Mouse (Mus musculus) forebrain, postnatal 0 days (tissue): Measurements from ENCODE around the gene Nnmt. TPM values are rescaled to one million over a fixed set of nuclear protein-coding genes. Genes with fewer than 3 reads are reported as not detected.

Experiments used
- ATAC-seq: fragments of 200-750 bp; cut with Nextera tagmentation; 2 replicates; pipeline ENCODE4 v1.8.0; 2017; ENCODE audit warnings: mild to moderate bottlenecking, moderate library complexity
- DNase-seq: peaks from one replicate; pipeline ENCODE4 v3.0.0-alpha.2; 2015
- H3K27ac ChIP-seq: fragments of 300-500 bp; sonication (generic); 2 replicates; pipeline ENCODE4 v1.5.1; 2014; ENCODE audit warnings: low read depth, mild to moderate bottlenecking, antibody characterized with exemption, low read length, moderate library complexity, mixed read lengths
- H3K27me3 ChIP-seq: fragments of 300-500 bp; sonication (generic); 2 replicates; pipeline ENCODE4 v1.6.1; 2014; ENCODE audit warnings: mild to moderate bottlenecking, low read length, mixed read lengths; ENCODE audit not compliant: insufficient read depth
- H3K36me3 ChIP-seq: fragments of 300-500 bp; sonication (generic); 2 replicates; pipeline ENCODE4 v1.6.1; 2014; ENCODE audit warnings: mild to moderate bottlenecking, moderate library complexity; ENCODE audit not compliant: insufficient read depth
- H3K4me1 ChIP-seq: fragments of 300-500 bp; sonication (generic); 2 replicates; pipeline ENCODE4 v1.6.1; 2014; ENCODE audit warnings: antibody characterized with exemption; ENCODE audit not compliant: insufficient read depth
- H3K4me2 ChIP-seq: fragments of 300-500 bp; sonication (generic); 2 replicates; pipeline ENCODE4 v1.6.1; 2014; ENCODE audit warnings: low read depth, mild to moderate bottlenecking, moderate library complexity
- H3K4me3 ChIP-seq: fragments of 300-500 bp; sonication (generic); 2 replicates; pipeline ENCODE4 v1.5.1; 2014; ENCODE audit warnings: low read depth, low read length, mixed read lengths
- H3K9ac ChIP-seq: fragments of 300-500 bp; sonication (generic); 2 replicates; pipeline ENCODE4 v1.6.1; 2014; ENCODE audit warnings: mild to moderate bottlenecking
- H3K9me3 ChIP-seq: fragments of 300-500 bp; sonication (generic); 2 replicates; pipeline ENCODE4 v1.6.1; 2016; ENCODE audit warnings: low read length
- CTCF ChIP-seq: sonication (generic); IDR thresholded peaks from 2 replicates; pipeline ENCODE4 v1.5.1; 2016; ENCODE audit warnings: antibody characterized with exemption, control low read depth, low read depth
- WGBS: fragments of 180-500 bp; shearing (Covaris S2); extraction: QIAGEN DNeasy Blood & Tissue Kit; methylation state at CpG from one replicate; pipeline ENCODE4 v1.1.7; 2014; 5-methylcytosine and 5-hydroxymethylcytosine counted together
- polyA plus RNA-seq: library from polyadenylated mRNA; unstranded; fragments of >200 nt; fragmentation: Nextera tagmentation; extraction: Ambion mirVana; gene quantifications from 2 replicates; pipeline ENCODE4 v1.2.1, GENCODE M21; 2015
- total RNA-seq: library from RNA; depleted of rRNA; stranded (reverse); fragments of >200 nt; gene quantifications from 2 replicates; pipeline ENCODE4 v1.2.3, GENCODE M21; 2014

Nnmt gene
- total and polyA plus RNA-seq, 2 experiments from 2014 or later = 3.1 to 5.5 TPM

DNA sequence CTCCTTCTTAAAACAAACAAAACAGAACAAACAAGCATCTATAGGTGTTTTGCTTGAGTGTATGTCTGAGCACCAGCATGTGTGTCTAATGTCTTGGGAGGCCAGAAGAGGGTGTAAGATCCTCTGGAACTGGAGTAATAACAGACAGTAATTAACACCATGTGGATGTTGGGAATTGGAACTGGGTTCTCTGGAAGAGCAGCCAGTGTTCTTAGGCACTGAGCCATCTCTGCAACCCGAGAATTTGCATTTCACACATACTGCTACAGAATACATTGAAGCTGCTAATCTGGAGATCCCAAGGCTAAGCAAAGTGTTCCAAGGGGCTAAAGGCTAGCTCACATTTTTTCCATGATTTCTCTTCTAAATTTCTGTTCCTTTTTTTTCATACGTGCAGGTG lies 4.9 kb downstream of the Nnmt start:
- WGBS = 51% methylated on average over 2 of the region's 2 CpGs
- DNase-seq (peak; percentile 53), ATAC-seq (no peak; the same call in 1 of the 2 replicates)
- no peak overlapping the region for H3K27ac ChIP-seq
- H3K4me2 ChIP-seq = no peak overlapping the region
- H3K9me3 ChIP-seq = no peaks in the 10 kb centered on the region
- no peaks in the 10 kb centered on the region; the same call in 1 of the 2 replicates for H3K27me3 ChIP-seq
- H3K36me3 ChIP-seq = no peaks in the 10 kb centered on the region
- no peak overlapping the region for H3K9ac ChIP-seq
- no peak overlapping the region for H3K4me3 ChIP-seq
- no peak for TF ChIP-seq CTCF
- H3K4me1 ChIP-seq = no peaks in the 10 kb centered on the region

DNA sequence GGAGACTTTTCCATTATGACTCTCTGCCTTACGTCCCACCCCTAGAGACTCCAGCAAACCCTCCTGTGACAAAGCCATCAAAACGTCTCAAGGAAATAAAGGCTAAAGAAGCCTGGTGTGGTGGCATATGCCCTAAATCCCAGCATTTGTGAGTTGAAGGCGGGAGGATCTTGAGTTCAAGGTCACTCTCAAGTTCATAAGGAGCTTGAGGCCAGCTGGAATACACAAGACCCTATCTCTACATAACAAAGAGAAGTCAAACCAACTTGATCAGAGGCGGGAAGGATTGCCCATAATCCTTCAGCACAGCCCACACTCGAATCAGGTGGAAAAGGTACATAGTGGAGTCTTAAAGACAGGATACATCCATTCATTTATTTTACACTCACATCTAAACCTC lies 7.5 kb downstream of the Nnmt start:
- no peak overlapping the region for H3K27ac ChIP-seq
- 80% methylated on average over 5 of the region's 5 CpGs for WGBS
- TF ChIP-seq CTCF = no peak
- no peak overlapping the region for H3K4me2 ChIP-seq
- H3K36me3 ChIP-seq = no peaks in the 10 kb centered on the region
- ATAC-seq (no peak), DNase-seq (no peak)
- no peaks in the 10 kb centered on the region for H3K9me3 ChIP-seq
- no peak overlapping the region for H3K4me3 ChIP-seq
- no peaks in the 10 kb centered on the region for H3K4me1 ChIP-seq
- H3K27me3 ChIP-seq = no peaks in the 10 kb centered on the region; the same call in 1 of the 2 replicates
- H3K9ac ChIP-seq = no peak overlapping the region

DNA sequence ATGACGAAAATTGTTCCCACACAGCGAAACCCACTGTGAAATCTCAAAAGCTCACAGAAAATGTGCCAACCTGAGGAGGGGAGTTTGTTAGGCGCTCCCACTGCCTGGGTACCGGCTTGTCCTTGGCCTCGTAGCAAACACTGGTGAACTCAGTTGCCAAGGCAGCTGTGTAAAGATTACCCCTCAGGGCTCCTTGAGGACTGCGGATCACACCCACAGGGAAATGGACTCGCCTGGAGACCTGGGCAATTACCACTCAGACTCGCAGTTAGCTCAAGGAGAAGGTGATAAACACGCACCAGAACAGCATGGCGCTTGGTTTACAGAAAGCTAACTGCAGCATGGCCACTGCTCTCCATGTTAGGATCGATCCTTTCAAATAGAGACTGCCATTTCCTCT lies 8.0 kb downstream of the Nnmt start:
- H3K4me3 ChIP-seq = no peak overlapping the region
- H3K4me1 ChIP-seq = no peaks in the 10 kb centered on the region
- H3K27ac ChIP-seq = no peak overlapping the region
- ATAC-seq = peak; percentile 63; the same call in 1 of the 2 replicates
- DNase-seq = peak; percentile 39
- WGBS = 50% methylated on average over 11 of the region's 11 CpGs
- no peak overlapping the region for H3K9ac ChIP-seq
- no peaks in the 10 kb centered on the region; the same call in 1 of the 2 replicates for H3K27me3 ChIP-seq
- H3K9me3 ChIP-seq = no peaks in the 10 kb centered on the region
- H3K36me3 ChIP-seq = no peaks in the 10 kb centered on the region
- TF ChIP-seq CTCF = no peak
- H3K4me2 ChIP-seq = no peak overlapping the region

DNA sequence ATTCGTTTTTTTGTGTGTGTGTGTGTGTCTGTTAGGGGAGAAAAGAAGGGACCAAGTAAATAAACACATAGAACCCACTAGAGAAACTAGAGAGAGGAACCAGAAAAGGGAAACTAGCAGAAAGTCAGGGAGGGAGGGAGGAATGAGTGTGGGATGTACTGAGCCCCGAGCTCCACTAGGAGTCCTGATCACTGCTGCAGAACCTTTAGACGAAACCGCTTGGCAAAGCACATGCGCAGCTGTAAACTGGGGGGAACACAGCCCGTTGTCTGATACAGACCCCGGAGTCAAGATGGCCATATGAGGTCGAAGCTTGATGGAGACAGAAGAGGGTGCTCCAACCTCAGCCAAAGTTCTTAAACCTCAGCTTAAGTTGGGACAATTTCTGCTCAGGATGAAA lies 11.0 kb downstream of the Nnmt start:
- peak; percentile 42 for TF ChIP-seq CTCF
- H3K4me1 ChIP-seq = no peaks in the 10 kb centered on the region
- DNase-seq (no peak), ATAC-seq (no peak)
- no peak overlapping the region for H3K4me2 ChIP-seq
- H3K27me3 ChIP-seq = no peaks in the 10 kb centered on the region; the same call in 1 of the 2 replicates
- no peaks in the 10 kb centered on the region for H3K9me3 ChIP-seq
- H3K27ac ChIP-seq = no peak overlapping the region
- WGBS = 68% methylated on average over 8 of the region's 8 CpGs
- no peaks in the 10 kb centered on the region for H3K36me3 ChIP-seq
- no peak overlapping the region for H3K9ac ChIP-seq
- H3K4me3 ChIP-seq = no peak overlapping the region

DNA sequence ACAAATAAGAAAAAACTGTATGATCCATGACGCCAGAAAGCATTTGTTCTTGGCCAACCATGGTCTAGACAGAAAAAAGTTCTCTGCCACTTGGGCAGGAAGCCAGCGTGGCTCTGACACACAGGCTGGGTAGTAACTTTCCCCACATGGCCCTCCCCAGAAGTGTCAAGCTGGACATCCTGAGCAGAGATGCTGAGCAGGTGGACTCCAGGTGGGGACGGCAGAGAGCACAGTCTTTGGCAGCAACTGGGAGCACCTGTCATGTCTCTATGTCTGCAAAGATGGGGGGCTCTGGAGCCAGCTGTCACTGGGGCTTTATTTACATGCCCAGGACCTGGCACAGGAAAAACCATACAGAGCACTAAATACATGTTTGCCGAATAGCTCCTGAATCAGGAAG lies 14.3 kb downstream of the Nnmt start:
- no peak for DNase-seq
- TF ChIP-seq CTCF = no peak
- no peaks in the 10 kb centered on the region for H3K9me3 ChIP-seq
- H3K4me2 ChIP-seq = no peak overlapping the region
- H3K4me1 ChIP-seq = no peaks in the 10 kb centered on the region
- H3K4me3 ChIP-seq = no peak overlapping the region
- 65% methylated on average over 4 of the region's 4 CpGs for WGBS
- H3K27me3 ChIP-seq = no peaks in the 10 kb centered on the region
- H3K27ac ChIP-seq = no peak overlapping the region
- H3K9ac ChIP-seq = no peak overlapping the region
- no peak for ATAC-seq
- H3K36me3 ChIP-seq = no peaks in the 10 kb centered on the region

DNA sequence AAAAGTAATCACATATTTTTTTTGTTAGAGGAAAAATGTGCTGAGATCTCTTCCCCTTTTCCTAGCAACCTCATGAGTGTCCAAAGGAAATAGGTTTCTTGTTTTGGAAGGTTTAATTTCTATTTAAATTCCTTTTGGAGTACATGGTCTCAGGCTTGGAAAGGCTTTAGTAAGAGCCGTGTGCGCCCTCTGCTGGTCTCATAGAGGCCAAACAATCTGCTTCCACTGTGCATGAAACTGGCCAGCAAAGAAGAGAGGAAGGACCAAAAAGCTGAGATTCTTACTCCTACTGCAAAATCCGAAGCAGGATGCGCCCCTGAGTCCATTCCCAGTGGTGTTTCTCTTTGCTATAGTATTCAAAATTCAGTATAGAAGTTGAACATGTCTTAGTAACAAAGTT lies 18.6 kb downstream of the Nnmt start:
- Histone ChIP-seq H3K4me3 (no peak overlapping the region), H3K4me1 (no peaks in the 10 kb centered on the region), H3K9ac (no peak overlapping the region), H3K27ac (no peak overlapping the region), H3K4me2 (no peak overlapping the region), H3K36me3 (no peaks in the 10 kb centered on the region), H3K9me3 (no peaks in the 10 kb centered on the region), H3K27me3 (no peaks in the 10 kb centered on the region)
- WGBS = 5% methylated on average over 4 of the region's 4 CpGs
- peak; percentile 84 for TF ChIP-seq CTCF
- ATAC-seq (peak; percentile 56; the same call in 1 of the 2 replicates), DNase-seq (peak; percentile 88)

DNA sequence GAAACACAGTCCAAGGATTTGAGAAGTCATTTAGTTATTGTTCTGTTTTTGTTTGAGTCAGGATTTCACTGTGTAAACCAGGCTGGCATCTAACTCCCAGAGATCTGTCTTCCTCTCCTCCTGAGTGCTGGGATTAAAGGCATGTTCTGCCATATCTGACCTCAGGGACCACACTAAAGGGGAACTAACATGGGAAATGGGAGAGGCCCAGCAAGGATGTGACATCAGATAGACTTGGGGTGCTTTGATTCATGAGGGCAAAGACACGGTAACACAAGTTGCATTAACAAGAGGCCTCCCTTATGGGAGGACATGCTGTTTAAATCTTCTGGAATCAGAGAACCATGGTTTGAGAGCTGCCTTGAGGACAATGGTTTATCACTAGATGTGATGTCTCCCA lies 24.1 kb downstream of the Nnmt start:
- TF ChIP-seq CTCF = no peak
- Histone ChIP-seq H3K4me1 (no peaks in the 10 kb centered on the region), H3K27me3 (no peaks in the 10 kb centered on the region), H3K36me3 (no peaks in the 10 kb centered on the region), H3K4me2 (no peak overlapping the region), H3K9ac (no peak overlapping the region), H3K27ac (no peak overlapping the region), H3K9me3 (no peaks in the 10 kb centered on the region), H3K4me3 (no peak overlapping the region)
- WGBS = 92% methylated on average over 1 of the region's 1 CpGs
- no peak for ATAC-seq
- DNase-seq = no peak

DNA sequence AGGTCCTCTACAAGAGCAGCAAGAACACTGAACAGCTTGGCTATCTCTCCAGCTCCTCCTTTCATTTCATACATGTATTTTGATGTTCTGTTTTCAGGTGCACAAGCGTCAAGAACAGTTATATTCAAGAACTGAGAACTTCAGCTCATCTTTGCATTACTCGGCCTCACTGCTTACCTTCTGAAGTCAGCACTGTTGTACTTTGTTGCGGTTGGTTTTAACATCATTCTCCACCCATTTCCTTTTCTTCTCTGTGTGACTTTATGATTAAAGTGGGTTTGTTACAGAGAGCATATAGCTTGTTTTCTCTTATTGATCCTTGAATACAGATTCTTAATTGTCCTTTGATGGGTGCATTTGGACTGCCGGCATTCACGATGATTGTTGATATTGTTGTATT lies 42.6 kb downstream of the Nnmt start:
- TF ChIP-seq CTCF = no peak
- no peak overlapping the region for H3K4me2 ChIP-seq
- no peak overlapping the region for H3K9ac ChIP-seq
- no peaks in the 10 kb centered on the region for H3K4me1 ChIP-seq
- no peaks in the 10 kb centered on the region for H3K36me3 ChIP-seq
- no peaks in the 10 kb centered on the region for H3K27me3 ChIP-seq
- ATAC-seq (no peak), DNase-seq (no peak)
- H3K9me3 ChIP-seq = no peaks in the 10 kb centered on the region
- H3K4me3 ChIP-seq = no peak overlapping the region
- whole genome bisulfite sequencing = 89% methylated on average over 5 of the region's 5 CpGs
- no peak overlapping the region for H3K27ac ChIP-seq
